Mouse (Mus musculus): ENCODE measurements around the gene Fxyd2. TPM values are rescaled to one million over a fixed set of nuclear protein-coding genes. Genes with fewer than 3 reads are reported as not detected.
A peak's percentile ranks its signal among the peaks of the same experiment; 100 is the strongest.

The Fxyd2 gene
- polyA plus RNA-seq, 1 experiment from 2014 or later, result 8.7 TPM

DNA sequence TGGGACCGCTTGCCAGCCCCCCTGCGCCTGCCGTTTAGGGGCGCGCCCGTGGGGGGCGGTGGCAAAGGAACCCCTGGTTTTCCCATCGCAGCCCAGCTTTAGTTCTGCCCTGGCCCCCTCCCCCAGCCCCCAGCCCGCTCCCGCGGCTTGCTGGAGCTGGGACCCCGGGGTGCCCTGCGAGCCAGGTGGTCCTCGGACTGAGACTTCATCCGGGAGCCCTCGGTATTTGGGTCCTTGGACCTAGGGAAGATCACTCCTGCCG, 31.2 kb downstream of the Fxyd2 start:
- Histone ChIP-seq H3K4me1 (replicated peaks; ENCODE audit: control insufficient read depth, insufficient read depth, low read length) (peaks cover 49% of the 10 kb centered on the region), H3K4me3 (replicated peaks; ENCODE audit: low read length) (peak overlapping the region; percentile 85), H3K36me3 (ENCODE audit: control insufficient read depth, insufficient read depth) (no peaks in the 10 kb centered on the region), H3K9me3 (ENCODE audit: control insufficient read depth, low read length) (no peaks in the 10 kb centered on the region), H3K9ac (replicated peaks; ENCODE audit: low read depth, low read length) (peak overlapping the region; percentile 90), H3K27me3 (replicated peaks; ENCODE audit: control insufficient read depth, insufficient read depth, low read length) (no peaks in the 10 kb centered on the region; the same call in 1 of the 2 replicates), H3K27ac (ENCODE audit: low read length) (peak overlapping the region; percentile 96), H3K4me2 (ENCODE audit: low read length) (peak overlapping the region; percentile 79)
- 0% methylated on average over 15 of the region's 17 CpGs for WGBS
- peak; percentile 4 for ATAC-seq

DNA sequence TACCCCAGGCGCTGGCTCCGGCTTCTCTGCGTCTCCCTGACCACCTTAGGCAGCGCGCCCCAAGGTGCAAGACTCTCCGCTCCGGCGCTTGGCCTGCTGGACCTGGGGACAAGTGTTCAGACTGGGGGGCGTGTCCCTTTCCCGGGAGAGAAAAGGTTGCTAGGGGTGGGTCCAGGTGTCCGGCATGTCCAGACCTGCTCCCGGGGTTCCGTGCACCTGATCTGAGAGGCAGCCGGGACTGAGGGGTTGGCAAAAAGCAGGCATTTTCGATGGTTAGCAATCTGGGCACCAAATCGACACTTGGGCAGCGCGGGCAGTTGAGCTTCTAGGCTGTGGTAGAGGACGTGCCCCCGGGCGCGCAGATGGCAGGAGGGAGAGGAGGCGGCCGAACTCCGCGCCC, 31.7 kb downstream of the Fxyd2 start:
- no peaks in the 10 kb centered on the region; the same call in 1 of the 2 replicates for H3K27me3 ChIP-seq (replicated peaks; ENCODE audit: control insufficient read depth, insufficient read depth, low read length)
- H3K4me3 ChIP-seq (replicated peaks; ENCODE audit: low read length), result peak overlapping the region; percentile 85
- WGBS, result 1% methylated on average over 26 of the region's 26 CpGs
- H3K4me2 ChIP-seq (ENCODE audit: low read length), result peak overlapping the region; percentile 79
- H3K36me3 ChIP-seq (ENCODE audit: control insufficient read depth, insufficient read depth), result no peaks in the 10 kb centered on the region
- H3K27ac ChIP-seq (ENCODE audit: low read length), result peak overlapping the region; percentile 96
- peaks cover 54% of the 10 kb centered on the region for H3K4me1 ChIP-seq (replicated peaks; ENCODE audit: control insufficient read depth, insufficient read depth, low read length)
- no peaks in the 10 kb centered on the region for H3K9me3 ChIP-seq (ENCODE audit: control insufficient read depth, low read length)
- ATAC-seq, result no peak
- H3K9ac ChIP-seq (replicated peaks; ENCODE audit: low read depth, low read length), result peak overlapping the region; percentile 90

DNA sequence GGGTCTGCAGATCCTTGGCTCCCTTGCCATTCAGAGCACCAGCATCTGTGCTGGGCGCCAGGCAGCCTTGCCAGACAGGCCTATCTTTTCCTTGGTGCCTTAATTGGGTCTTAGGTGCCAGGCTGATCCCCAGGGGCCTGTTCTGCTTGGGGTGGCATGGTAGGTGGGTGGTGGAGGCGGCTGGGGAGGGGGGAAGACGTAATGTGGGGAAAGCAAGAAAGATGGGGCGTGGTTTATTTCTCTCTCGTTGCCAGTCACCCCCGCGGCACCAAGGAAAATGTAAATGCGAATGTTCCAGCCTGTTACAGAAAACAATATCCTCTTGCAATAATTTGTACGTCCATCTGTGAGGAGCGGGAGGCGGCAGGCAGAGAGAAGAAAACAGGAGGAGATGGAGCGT, 33.2 kb downstream of the Fxyd2 start:
- Histone ChIP-seq H3K4me2 (ENCODE audit: low read length) (peak overlapping the region; percentile 79), H3K9ac (replicated peaks; ENCODE audit: low read depth, low read length) (peak overlapping the region; percentile 90), H3K4me1 (replicated peaks; ENCODE audit: control insufficient read depth, insufficient read depth, low read length) (peaks cover 69% of the 10 kb centered on the region), H3K36me3 (ENCODE audit: control insufficient read depth, insufficient read depth) (no peaks in the 10 kb centered on the region), H3K27me3 (replicated peaks; ENCODE audit: control insufficient read depth, insufficient read depth, low read length) (no peaks in the 10 kb centered on the region; the same call in 1 of the 2 replicates), H3K27ac (ENCODE audit: low read length) (peak overlapping the region; percentile 96), H3K4me3 (replicated peaks; ENCODE audit: low read length) (peak overlapping the region; percentile 85), H3K9me3 (ENCODE audit: control insufficient read depth, low read length) (no peaks in the 10 kb centered on the region)
- WGBS, result 10% methylated on average over 12 of the region's 12 CpGs
- ATAC-seq, result peak; percentile 56

DNA sequence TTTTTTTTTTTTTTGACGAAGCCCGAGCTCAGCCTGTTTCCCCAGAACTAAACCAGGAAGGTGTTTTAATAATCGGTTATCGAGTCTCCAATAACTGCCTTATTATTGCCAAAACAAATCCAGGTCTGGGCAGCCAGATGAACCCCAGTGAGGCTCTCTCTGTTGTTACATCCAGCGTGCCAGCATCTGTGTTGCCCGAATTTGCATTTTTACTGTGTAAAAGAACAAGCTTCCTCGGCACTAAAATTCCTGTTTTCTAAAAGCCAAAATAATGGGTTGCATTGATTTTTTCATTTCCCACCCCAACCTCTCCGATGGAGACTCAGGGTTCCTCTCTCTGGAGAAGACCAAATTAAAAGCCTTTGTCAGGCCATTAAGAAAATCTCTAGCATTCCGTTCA, 33.6 kb downstream of the Fxyd2 start:
- H3K4me1 ChIP-seq (replicated peaks; ENCODE audit: control insufficient read depth, insufficient read depth, low read length), result peaks cover 69% of the 10 kb centered on the region
- H3K9ac ChIP-seq (replicated peaks; ENCODE audit: low read depth, low read length), result peak overlapping the region; percentile 90
- peak overlapping the region; percentile 79 for H3K4me2 ChIP-seq (ENCODE audit: low read length)
- H3K36me3 ChIP-seq (ENCODE audit: control insufficient read depth, insufficient read depth), result no peaks in the 10 kb centered on the region
- WGBS, result 10% methylated on average over 9 of the region's 9 CpGs
- peak overlapping the region; percentile 85 for H3K4me3 ChIP-seq (replicated peaks; ENCODE audit: low read length)
- no peaks in the 10 kb centered on the region for H3K9me3 ChIP-seq (ENCODE audit: control insufficient read depth, low read length)
- H3K27ac ChIP-seq (ENCODE audit: low read length), result peak overlapping the region; percentile 96
- no peaks in the 10 kb centered on the region; the same call in 1 of the 2 replicates for H3K27me3 ChIP-seq (replicated peaks; ENCODE audit: control insufficient read depth, insufficient read depth, low read length)
- ATAC-seq, result no peak

DNA sequence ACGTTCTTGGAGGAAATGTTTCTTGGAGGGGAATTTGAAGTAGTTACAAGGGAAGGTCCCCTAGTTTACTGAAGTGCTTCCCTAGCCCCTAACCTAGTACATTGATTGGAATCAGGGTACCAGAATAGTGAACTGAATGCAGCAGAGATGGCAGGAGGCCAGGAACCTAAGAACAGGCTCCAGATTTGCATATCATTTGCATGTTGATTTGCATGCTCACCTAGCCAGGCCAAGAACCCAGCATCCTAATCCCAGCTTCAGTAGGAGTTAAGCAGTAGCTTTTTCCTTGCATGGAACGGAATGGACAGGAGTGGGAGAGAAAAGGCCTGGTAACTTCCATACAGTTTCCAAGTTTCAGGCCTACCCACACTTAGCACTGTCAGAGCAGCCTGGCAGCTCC, 34.7 kb downstream of the Fxyd2 start:
- H3K9ac ChIP-seq (replicated peaks; ENCODE audit: low read depth, low read length), result no peak overlapping the region

DNA sequence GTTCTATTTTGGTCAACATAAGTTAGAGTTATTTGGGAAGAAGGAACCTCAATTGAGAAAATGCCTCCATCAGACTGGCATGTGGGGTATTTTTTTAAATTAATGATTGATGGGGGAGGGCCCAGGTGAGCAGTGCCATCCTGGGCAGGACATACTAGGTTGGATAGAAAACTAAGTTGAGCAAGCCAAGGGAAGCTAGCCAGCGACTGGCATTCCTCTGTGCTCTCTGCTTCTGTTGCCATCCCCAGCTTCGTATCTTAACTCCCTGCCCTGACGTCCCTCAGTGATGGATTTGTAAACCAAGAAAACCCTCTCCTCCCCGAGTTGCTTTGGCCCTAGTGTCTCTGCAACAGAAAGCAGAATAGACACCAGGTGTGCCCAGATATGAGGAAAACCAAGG, 39.6 kb downstream of the Fxyd2 start:
- H3K4me1 ChIP-seq (replicated peaks; ENCODE audit: control insufficient read depth, insufficient read depth, low read length), result peaks cover 60% of the 10 kb centered on the region
- H3K27ac ChIP-seq (ENCODE audit: low read length), result no peak overlapping the region
- 70% methylated on average over 4 of the region's 4 CpGs for whole genome bisulfite sequencing
- no peaks in the 10 kb centered on the region for H3K9me3 ChIP-seq (ENCODE audit: control insufficient read depth, low read length)
- H3K27me3 ChIP-seq (replicated peaks; ENCODE audit: control insufficient read depth, insufficient read depth, low read length), result no peaks in the 10 kb centered on the region
- no peak for ATAC-seq
- no peaks in the 10 kb centered on the region for H3K36me3 ChIP-seq (ENCODE audit: control insufficient read depth, insufficient read depth)
- no peak overlapping the region for H3K4me2 ChIP-seq (ENCODE audit: low read length)
- H3K9ac ChIP-seq (replicated peaks; ENCODE audit: low read depth, low read length), result no peak overlapping the region
- H3K4me3 ChIP-seq (replicated peaks; ENCODE audit: low read length), result no peak overlapping the region

More for the DNA sequence above, 34.7 kb downstream of the Fxyd2 start:
- no peaks in the 10 kb centered on the region; the same call in 1 of the 2 replicates for H3K27me3 ChIP-seq (replicated peaks; ENCODE audit: control insufficient read depth, insufficient read depth, low read length)
- no peaks in the 10 kb centered on the region for H3K36me3 ChIP-seq (ENCODE audit: control insufficient read depth, insufficient read depth)
- H3K4me1 ChIP-seq (replicated peaks; ENCODE audit: control insufficient read depth, insufficient read depth, low read length), result peaks cover 71% of the 10 kb centered on the region
- no peaks in the 10 kb centered on the region for H3K9me3 ChIP-seq (ENCODE audit: control insufficient read depth, low read length)
- peak overlapping the region; percentile 85; the same call in 1 of the 2 replicates for H3K4me3 ChIP-seq (replicated peaks; ENCODE audit: low read length)
- peak overlapping the region; percentile 79 for H3K4me2 ChIP-seq (ENCODE audit: low read length)
- 21% methylated on average over 2 of the region's 2 CpGs for WGBS
- peak overlapping the region; percentile 96 for H3K27ac ChIP-seq (ENCODE audit: low read length)
- peak; percentile 13; the same call in 1 of the 2 replicates for ATAC-seq

DNA sequence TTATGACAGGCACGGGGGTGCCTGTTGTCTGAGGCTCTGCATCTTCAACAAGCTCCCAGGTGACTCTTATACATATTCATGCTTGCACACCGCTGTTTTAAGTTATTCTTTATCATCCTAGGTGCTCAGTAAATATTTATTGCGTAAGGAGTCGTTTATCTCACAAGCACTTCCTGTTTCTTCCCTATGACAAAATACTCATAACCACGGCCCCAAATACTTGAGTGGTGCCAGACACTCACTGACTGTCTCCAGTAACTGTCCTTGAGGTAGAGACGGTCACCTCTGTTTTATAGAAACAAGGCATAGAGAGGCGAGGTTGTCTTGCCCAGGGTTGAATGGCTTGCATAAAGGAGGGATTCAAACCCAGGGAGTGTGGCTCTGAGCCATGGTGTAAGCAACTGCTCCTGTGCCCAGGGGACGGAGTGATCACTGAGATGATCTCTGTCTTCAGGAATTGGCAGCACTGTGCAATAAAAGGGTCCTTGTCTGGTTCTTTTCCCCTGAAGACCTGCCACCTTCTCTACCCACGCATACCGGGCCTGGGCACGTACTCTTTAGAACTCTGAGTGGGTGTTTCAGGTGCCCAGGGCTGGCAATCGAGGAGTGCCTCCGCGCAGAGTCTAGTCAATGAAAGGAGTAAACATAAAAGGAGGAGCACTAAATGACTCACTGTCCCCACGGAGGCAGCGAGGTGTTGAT, 40.8 kb downstream of the Fxyd2 start:
- H3K4me3 ChIP-seq (replicated peaks; ENCODE audit: low read length), result no peak overlapping the region
- 74% methylated on average over 16 of the region's 16 CpGs for WGBS
- peaks cover 47% of the 10 kb centered on the region for H3K4me1 ChIP-seq (replicated peaks; ENCODE audit: control insufficient read depth, insufficient read depth, low read length)
- no peaks in the 10 kb centered on the region for H3K9me3 ChIP-seq (ENCODE audit: control insufficient read depth, low read length)
- no peak overlapping the region for H3K4me2 ChIP-seq (ENCODE audit: low read length)
- ATAC-seq, result no peak
- H3K27me3 ChIP-seq (replicated peaks; ENCODE audit: control insufficient read depth, insufficient read depth, low read length), result no peaks in the 10 kb centered on the region
- no peak overlapping the region for H3K27ac ChIP-seq (ENCODE audit: low read length)
- no peaks in the 10 kb centered on the region for H3K36me3 ChIP-seq (ENCODE audit: control insufficient read depth, insufficient read depth)
- no peak overlapping the region for H3K9ac ChIP-seq (replicated peaks; ENCODE audit: low read depth, low read length)

DNA sequence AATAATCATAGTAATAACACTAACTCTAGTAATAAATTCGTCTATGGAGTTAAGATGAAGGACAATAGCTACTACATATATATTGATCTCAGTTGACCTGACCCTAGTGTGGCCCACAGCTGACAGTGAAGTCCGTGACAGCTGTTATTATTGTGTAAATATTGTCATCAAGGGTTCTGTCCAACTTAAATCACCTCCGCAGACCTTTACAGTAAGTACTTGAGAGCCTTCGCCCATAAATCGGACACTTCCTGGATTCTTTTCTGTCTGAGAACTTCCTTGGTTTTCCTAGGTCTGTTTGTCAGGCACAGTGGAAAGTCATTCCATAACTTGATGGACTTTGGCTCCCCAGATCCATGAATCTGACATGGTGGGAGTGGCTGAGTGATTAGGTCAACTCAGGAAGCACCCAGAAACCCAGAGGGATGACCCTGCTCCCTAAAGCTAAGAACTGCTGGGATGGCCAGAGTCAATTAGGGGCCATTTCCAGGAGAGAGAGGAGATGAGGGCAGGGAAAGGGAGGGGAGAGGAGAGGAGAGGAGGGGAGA, 44.9 kb downstream of the Fxyd2 start:
- Histone ChIP-seq H3K27me3 (replicated peaks; ENCODE audit: control insufficient read depth, insufficient read depth, low read length) (no peaks in the 10 kb centered on the region), H3K4me1 (replicated peaks; ENCODE audit: control insufficient read depth, insufficient read depth, low read length) (peaks cover 20% of the 10 kb centered on the region), H3K27ac (ENCODE audit: low read length) (no peak overlapping the region), H3K36me3 (ENCODE audit: control insufficient read depth, insufficient read depth) (peaks cover 10% of the 10 kb centered on the region), H3K9me3 (ENCODE audit: control insufficient read depth, low read length) (no peaks in the 10 kb centered on the region), H3K4me3 (replicated peaks; ENCODE audit: low read length) (no peak overlapping the region), H3K4me2 (ENCODE audit: low read length) (no peak overlapping the region), H3K9ac (replicated peaks; ENCODE audit: low read depth, low read length) (no peak overlapping the region)
- no peak for ATAC-seq
- 85% methylated on average over 5 of the region's 5 CpGs for WGBS

DNA sequence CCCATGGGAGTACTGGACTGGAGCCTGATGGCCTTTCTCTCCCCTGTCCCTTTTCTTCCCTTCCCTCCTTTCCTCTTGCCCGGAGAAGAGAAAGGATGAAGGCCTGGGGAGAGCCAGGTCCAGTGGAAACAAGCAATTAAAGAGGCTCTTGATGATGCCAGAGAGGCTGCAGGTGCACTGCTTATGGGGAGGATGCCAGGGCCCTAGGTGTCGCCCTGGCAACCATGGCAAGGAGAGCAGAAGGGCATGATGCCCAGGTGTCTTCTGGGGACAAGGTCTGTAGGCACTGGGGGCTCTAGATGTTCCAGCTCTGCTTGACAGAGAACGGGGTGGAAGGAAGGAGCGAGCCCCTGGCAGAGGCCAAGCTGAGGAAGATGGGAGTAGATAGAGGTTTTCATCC, 50.2 kb downstream of the Fxyd2 start:
- no peaks in the 10 kb centered on the region for H3K9me3 ChIP-seq (ENCODE audit: control insufficient read depth, low read length)
- H3K4me3 ChIP-seq (replicated peaks; ENCODE audit: low read length), result no peak overlapping the region
- H3K27me3 ChIP-seq (replicated peaks; ENCODE audit: control insufficient read depth, insufficient read depth, low read length), result no peaks in the 10 kb centered on the region
- 82% methylated on average over 4 of the region's 4 CpGs for WGBS
- H3K36me3 ChIP-seq (ENCODE audit: control insufficient read depth, insufficient read depth), result peaks cover 19% of the 10 kb centered on the region
- H3K27ac ChIP-seq (ENCODE audit: low read length), result no peak overlapping the region
- H3K4me1 ChIP-seq (replicated peaks; ENCODE audit: control insufficient read depth, insufficient read depth, low read length), result peaks cover 12% of the 10 kb centered on the region
- ATAC-seq, result no peak
- no peak overlapping the region for H3K4me2 ChIP-seq (ENCODE audit: low read length)
- H3K9ac ChIP-seq (replicated peaks; ENCODE audit: low read depth, low read length), result no peak overlapping the region

All from forebrain, embryonic 16.5 days (tissue).